Mouse (Mus musculus) E14TG2a.4 (cell line): ENCODE measurements around the gene Mroh3.

ENCODE experiments used
- CTCF ChIP-seq: conservative IDR thresholded peaks from 2 replicates; pipeline ENCODE4 v1.5.1; 2014; ENCODE audit warnings: low read length
- NANOG ChIP-seq: IDR thresholded peaks from 2 replicates; pipeline ENCODE4 v1.6.1; 2014; ENCODE audit warnings: borderline replicate concordance, low read length, mixed read lengths

DNA sequence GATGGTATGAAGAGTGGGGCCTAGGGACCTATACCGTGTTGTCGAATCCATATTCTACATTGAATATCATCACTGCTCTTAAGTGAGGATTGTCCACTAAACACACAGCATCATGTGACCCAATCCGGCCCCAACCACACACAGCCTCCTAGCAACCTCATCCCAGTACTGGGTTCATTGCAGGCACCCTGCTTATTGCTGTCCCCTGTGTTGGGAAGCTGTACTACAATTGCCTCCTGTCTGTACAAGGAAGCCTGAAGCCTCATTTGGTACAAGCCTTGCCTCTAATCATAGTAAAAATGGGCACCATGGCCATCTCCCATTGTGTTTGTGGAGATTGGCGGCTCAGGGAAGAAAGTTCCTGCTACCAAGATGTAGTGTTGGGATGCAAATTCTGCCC, 56.3 kb downstream of the Mroh3 start:
- TF ChIP-seq CTCF = 0 out of 2 replicates have a peak, but pooled peaks have one; percentile 6
- TF ChIP-seq NANOG = no peak
